Mouse (Mus musculus) lung, embryonic 14.5 days (tissue): Measurements from ENCODE around the gene Heatr5b. TPM values are rescaled to one million over a fixed set of nuclear protein-coding genes. Genes with fewer than 3 reads are reported as not detected.

Source experiments
- ATAC-seq: fragments of 200-750 bp; cut with Nextera tagmentation; 2 replicates; pipeline ENCODE4 v1.8.0; 2017; ENCODE audit warnings: mild to moderate bottlenecking, moderate TSS enrichment, moderate library complexity; ENCODE audit not compliant: insufficient read depth
- DNase-seq: peaks from one replicate; pipeline ENCODE4 v3.0.0-alpha.2; 2015
- H3K27ac ChIP-seq: fragments of 300-500 bp; sonication (generic); 2 replicates; pipeline ENCODE4 v1.5.1; 2014; ENCODE audit warnings: low read depth, mild to moderate bottlenecking, moderate library complexity
- H3K27me3 ChIP-seq: fragments of 300-500 bp; sonication (generic); 2 replicates; pipeline ENCODE4 v1.6.1; 2014; ENCODE audit warnings: low read length, control low read depth; ENCODE audit not compliant: insufficient read depth
- H3K36me3 ChIP-seq: fragments of 300-500 bp; sonication (generic); 2 replicates; pipeline ENCODE4 v1.6.1; 2014; ENCODE audit warnings: control low read depth; ENCODE audit not compliant: insufficient read depth
- H3K4me1 ChIP-seq: fragments of 300-500 bp; sonication (generic); 2 replicates; pipeline ENCODE4 v1.6.1; 2014; ENCODE audit warnings: antibody characterized with exemption, control low read depth; ENCODE audit not compliant: insufficient read depth
- H3K4me2 ChIP-seq: fragments of 300-500 bp; sonication (generic); 2 replicates; pipeline ENCODE4 v1.6.1; 2014; ENCODE audit warnings: mild to moderate bottlenecking
- H3K4me3 ChIP-seq: fragments of 300-500 bp; sonication (generic); 2 replicates; pipeline ENCODE4 v1.5.1; 2014; ENCODE audit warnings: low read depth, low read length
- H3K9ac ChIP-seq: fragments of 300-500 bp; sonication (generic); 2 replicates; pipeline ENCODE4 v1.6.1; 2014
- H3K9me3 ChIP-seq: fragments of 300-500 bp; sonication (generic); 2 replicates; pipeline ENCODE4 v1.6.1; 2016; ENCODE audit warnings: low read depth, low read length, control low read depth
- CTCF ChIP-seq: IDR thresholded peaks from 2 replicates; pipeline ENCODE4 v1.5.1; 2016; ENCODE audit warnings: antibody characterized with exemption, low read depth
- WGBS: fragments of 180-500 bp; shearing (Covaris S2); extraction: QIAGEN DNeasy Blood & Tissue Kit; methylation state at CpG from one replicate; pipeline ENCODE4 v1.1.7; 2014; 5-methylcytosine and 5-hydroxymethylcytosine counted together
- polyA plus RNA-seq: library from polyadenylated mRNA; unstranded; fragments of >200 nt; fragmentation: Nextera tagmentation; extraction: Ambion mirVana; gene quantifications from 2 replicates; pipeline ENCODE4 v1.2.1, GENCODE M21; 2014

Heatr5b gene
- 12.3 and 15.0 TPM in 2 replicates for polyA plus RNA-seq

- no peak for TF ChIP-seq CTCF
- H3K36me3 ChIP-seq: peaks cover 15% of the 10 kb centered on the region
- no peaks in the 10 kb centered on the region for H3K9me3 ChIP-seq
- WGBS: under 1% methylated on average over 81 of the region's 81 CpGs
- H3K4me1 ChIP-seq: no peaks in the 10 kb centered on the region
- H3K27me3 ChIP-seq: no peaks in the 10 kb centered on the region
- H3K4me3 ChIP-seq: peak within 1 kb of the TSS; percentile 84
- H3K4me2 ChIP-seq: peak within 1 kb of the TSS; percentile 85
- peak; percentile 99 for ATAC-seq
- DNase-seq: peak; percentile 99
- H3K27ac ChIP-seq: peak within 1 kb of the TSS; percentile 86
- peak within 1 kb of the TSS; percentile 90 for H3K9ac ChIP-seq
Observed at GRCm38 (mm10) chr17:78834856-78835835, at the start of gene Heatr5b, which contains the start of gene Gpatch11. TSS of gene Heatr5b (minus strand) at chr17:78835364. TSS of gene Gpatch11 (plus strand) at chr17:78835567.

DNA sequence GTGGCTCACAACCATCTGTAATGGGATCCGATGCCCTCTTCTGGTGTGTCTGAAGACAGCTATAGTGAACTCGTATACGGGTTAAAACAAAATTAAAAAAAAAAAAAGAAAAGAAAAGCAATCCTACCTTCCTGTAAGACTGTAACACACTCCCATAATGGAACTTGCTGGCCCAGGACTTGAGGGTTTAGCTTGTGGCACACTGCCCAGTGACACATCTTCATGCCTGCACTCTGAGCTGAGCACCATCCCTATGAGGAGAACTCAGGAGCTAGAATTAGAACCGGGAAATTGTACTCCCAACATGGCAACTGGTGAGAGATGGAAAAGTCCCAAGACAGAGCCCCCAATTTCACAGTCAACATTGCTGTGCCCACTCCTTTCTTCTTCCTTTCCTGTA, 48.1 kb upstream of the Heatr5b start:
- no peaks in the 10 kb centered on the region for H3K27me3 ChIP-seq
- peak overlapping the region; percentile 61; the same call in 1 of the 2 replicates for H3K4me3 ChIP-seq
- no peak overlapping the region for H3K9ac ChIP-seq
- TF ChIP-seq CTCF: no peak
- DNase-seq (no peak), ATAC-seq (no peak)
- H3K4me1 ChIP-seq: peaks cover 3% of the 10 kb centered on the region
- H3K4me2 ChIP-seq: no peak overlapping the region; the same call in 1 of the 2 replicates
- H3K27ac ChIP-seq: no peak overlapping the region
- 89% methylated on average over 4 of the region's 4 CpGs for WGBS
- H3K9me3 ChIP-seq: no peaks in the 10 kb centered on the region
- H3K36me3 ChIP-seq: no peaks in the 10 kb centered on the region

GRCm38 (mm10) chr17:78882401-78883112, 47.4 kb upstream of the Heatr5b start, which contains the start of gene Eif2ak2:
TSS of gene Eif2ak2 (minus strand) at chr17:78882573.
- no peak for TF ChIP-seq CTCF
- Histone ChIP-seq H3K9me3 (no peaks in the 10 kb centered on the region), H3K4me2 (peak within 1 kb of the TSS; percentile 68), H3K9ac (peak within 1 kb of the TSS; percentile 78), H3K27me3 (no peaks in the 10 kb centered on the region), H3K4me1 (peaks cover 3% of the 10 kb centered on the region), H3K4me3 (peak within 1 kb of the TSS; percentile 61), H3K27ac (peak within 1 kb of the TSS; percentile 77), H3K36me3 (peaks cover 6% of the 10 kb centered on the region)
- DNase-seq (peak; percentile 89), ATAC-seq (peak; percentile 97)
- 1% methylated on average over 28 of the region's 28 CpGs for WGBS

GRCm38 (mm10) chr17:78881878-78882304, 46.7 kb upstream of the Heatr5b start:
- Histone ChIP-seq H3K27ac (peak overlapping the region; percentile 77), H3K4me1 (peaks cover 3% of the 10 kb centered on the region), H3K9ac (peak overlapping the region; percentile 78), H3K27me3 (no peaks in the 10 kb centered on the region), H3K4me2 (peak overlapping the region; percentile 68), H3K4me3 (peak overlapping the region; percentile 61), H3K36me3 (peaks cover 6% of the 10 kb centered on the region), H3K9me3 (no peaks in the 10 kb centered on the region)
- TF ChIP-seq CTCF: no peak
- DNase-seq (peak; percentile 57), ATAC-seq (peak; percentile 67)
- 13% methylated on average over 7 of the region's 7 CpGs for WGBS

- no peak for ATAC-seq
- no peak for DNase-seq
- Histone ChIP-seq H3K4me1 (no peaks in the 10 kb centered on the region), H3K27me3 (no peaks in the 10 kb centered on the region), H3K4me2 (no peak overlapping the region), H3K36me3 (peaks cover 20% of the 10 kb centered on the region), H3K4me3 (no peak overlapping the region), H3K9ac (no peak overlapping the region), H3K9me3 (no peaks in the 10 kb centered on the region), H3K27ac (no peak overlapping the region)
- 89% methylated on average over 6 of the region's 6 CpGs for WGBS
- no peak for TF ChIP-seq CTCF
Observed at GRCm38 (mm10) chr17:78873886-78874285, 38.7 kb upstream of the Heatr5b start.

GRCm38 (mm10) chr17:78856243-78856642, 21.1 kb upstream of the Heatr5b start:
- Histone ChIP-seq H3K36me3 (peaks cover 20% of the 10 kb centered on the region; the same call in 1 of the 2 replicates), H3K4me1 (no peaks in the 10 kb centered on the region), H3K9me3 (no peaks in the 10 kb centered on the region), H3K4me2 (no peak overlapping the region), H3K4me3 (no peak overlapping the region), H3K9ac (no peak overlapping the region), H3K27ac (no peak overlapping the region), H3K27me3 (no peaks in the 10 kb centered on the region)
- 85% methylated on average over 10 of the region's 10 CpGs for WGBS
- DNase-seq: no peak
- no peak for TF ChIP-seq CTCF
- no peak for ATAC-seq
